Mouse (Mus musculus) lung, embryonic 16.5 days (tissue): Measurements from ENCODE around the gene Gm17581. TPM values are rescaled to one million over a fixed set of nuclear protein-coding genes. Genes with fewer than 3 reads are reported as not detected.

Source experiments
- ATAC-seq: fragments of 200-750 bp; cut with Nextera tagmentation; 2 replicates; pipeline ENCODE4 v1.8.0; 2017; ENCODE audit warnings: low read depth, mild to moderate bottlenecking, moderate library complexity
- H3K27ac ChIP-seq: fragments of 300-500 bp; sonication (generic); 2 replicates; pipeline ENCODE4 v1.5.1; 2014; ENCODE audit warnings: mild to moderate bottlenecking, control low read depth, low read length
- H3K27me3 ChIP-seq: fragments of 300-500 bp; sonication (generic); 2 replicates; pipeline ENCODE4 v1.6.1; 2014; ENCODE audit warnings: low read depth, low read length, mixed read lengths; ENCODE audit not compliant: control insufficient read depth, insufficient read depth
- H3K36me3 ChIP-seq: fragments of 300-500 bp; sonication (generic); 2 replicates; pipeline ENCODE4 v1.6.1; 2014; ENCODE audit warnings: low read length; ENCODE audit not compliant: control insufficient read depth, insufficient read depth
- H3K4me1 ChIP-seq: fragments of 300-500 bp; sonication (generic); replicated peaks from 2 replicates; pipeline ENCODE4 v1.6.1; 2014; ENCODE audit warnings: low read length, mixed read lengths; ENCODE audit not compliant: control insufficient read depth, insufficient read depth
- H3K4me2 ChIP-seq: fragments of 300-500 bp; sonication (generic); 2 replicates; pipeline ENCODE4 v1.6.1; 2014; ENCODE audit warnings: low read depth, low read length, control low read depth
- H3K4me3 ChIP-seq: fragments of 300-500 bp; sonication (generic); 2 replicates; pipeline ENCODE4 v1.5.1; 2014; ENCODE audit warnings: mild to moderate bottlenecking, low read length, control low read depth
- H3K9ac ChIP-seq: fragments of 300-500 bp; sonication (generic); 2 replicates; pipeline ENCODE4 v1.6.1; 2014; ENCODE audit warnings: low read length, control low read depth
- H3K9me3 ChIP-seq: fragments of 300-500 bp; sonication (generic); 2 replicates; pipeline ENCODE4 v1.6.1; 2016; ENCODE audit warnings: low read length; ENCODE audit not compliant: control insufficient read depth
- WGBS: fragments of 180-500 bp; shearing (Covaris S2); extraction: QIAGEN DNeasy Blood & Tissue Kit; methylation state at CpG from one replicate; pipeline ENCODE4 v1.1.7; 2014; 5-methylcytosine and 5-hydroxymethylcytosine counted together
- polyA plus RNA-seq: library from polyadenylated mRNA; unstranded; fragments of >200 nt; fragmentation: Nextera tagmentation; extraction: Ambion mirVana; gene quantifications from 2 replicates; pipeline ENCODE4 v1.2.1, GENCODE M21; 2015

The Gm17581 gene
- polyA plus RNA-seq, 1 experiment from 2014 or later, result not detected

GRCm38 (mm10) chr2:155687746-155688145, 47.9 kb downstream of the Gm17581 start:
- H3K9me3 ChIP-seq, result no peaks in the 10 kb centered on the region
- H3K27ac ChIP-seq, result no peak overlapping the region
- no peak overlapping the region for H3K4me2 ChIP-seq
- peaks cover 13% of the 10 kb centered on the region for H3K4me1 ChIP-seq
- H3K27me3 ChIP-seq, result no peaks in the 10 kb centered on the region
- H3K9ac ChIP-seq, result no peak overlapping the region
- no peaks in the 10 kb centered on the region for H3K36me3 ChIP-seq
- WGBS, result 91% methylated on average over 11 of the region's 11 CpGs
- ATAC-seq, result no peak
- no peak overlapping the region for H3K4me3 ChIP-seq

- Histone ChIP-seq H3K9ac (no peak overlapping the region), H3K27ac (no peak overlapping the region), H3K36me3 (no peaks in the 10 kb centered on the region), H3K9me3 (no peaks in the 10 kb centered on the region), H3K27me3 (no peaks in the 10 kb centered on the region), H3K4me1 (peaks cover 13% of the 10 kb centered on the region), H3K4me2 (no peak overlapping the region), H3K4me3 (no peak overlapping the region)
- 82% methylated on average over 5 of the region's 5 CpGs for WGBS
- ATAC-seq, result no peak
Observed at GRCm38 (mm10) chr2:155686572-155686971, 49.1 kb downstream of the Gm17581 start.

Other genes with a start within 250 kb of the Gm17581 start
- gene Acss2, start 217.9 kb downstream of the Gm17581 start, polyA plus RNA-seq, result 11.0 and 13.6 TPM in 2 replicates
- 3.5 TPM in 2 replicates for gene Ggt7, start 217.6 kb downstream of the Gm17581 start, polyA plus RNA-seq
- gene Gss, start 143.1 kb downstream of the Gm17581 start, polyA plus RNA-seq, result 27.7 and 32.0 TPM in 2 replicates
- 0.18 and 0.75 TPM in 2 replicates for gene Myh7b, start 124.7 kb downstream of the Gm17581 start, polyA plus RNA-seq
- gene Trpc4ap, start 43.5 kb downstream of the Gm17581 start, polyA plus RNA-seq, result 119 and 123 TPM in 2 replicates
- 47.0 and 49.0 TPM in 2 replicates for gene Edem2, start 6.4 kb downstream of the Gm17581 start, polyA plus RNA-seq
- 16.3 and 16.8 TPM in 2 replicates for gene Procr, start 15.3 kb upstream of the Gm17581 start, polyA plus RNA-seq
- gene Mmp24, start 39.5 kb upstream of the Gm17581 start, polyA plus RNA-seq, result 0.06 and 0.09 TPM in 2 replicates
- gene BC029722, start 83.6 kb upstream of the Gm17581 start, polyA plus RNA-seq, result 19.4 and 21.6 TPM in 2 replicates
- gene Eif6, start 91.1 kb upstream of the Gm17581 start, polyA plus RNA-seq, result 155 and 163 TPM in 2 replicates
- 0.11 and 0.13 TPM in 2 replicates for gene Fam83c, start 99.0 kb upstream of the Gm17581 start, polyA plus RNA-seq
- 59.6 and 64.9 TPM in 2 replicates for gene Uqcc1, start 194.4 kb upstream of the Gm17581 start, polyA plus RNA-seq
- not detected in 2 replicates for gene Gm15557, start 204.9 kb upstream of the Gm17581 start, polyA plus RNA-seq
- 0.23 and 0.33 TPM in 2 replicates for gene Gdf5, start 209.5 kb upstream of the Gm17581 start, polyA plus RNA-seq
- 16.3 and 17.6 TPM in 2 replicates for gene Cep250, start 220.6 kb upstream of the Gm17581 start, polyA plus RNA-seq